Comparison of ENCODE assay signal across 12 mouse cellular contexts in genomic region chr13:28664698-28665097, GRCm38 (mm10).
DNase-seq lines count a peak whose midpoint lies in the region; ATAC-seq lines count a peak whose summit lies in the region.
"Had no signal": no experiment of that assay in that cellular context is flagged by ENCODE, and none has a peak within 500 bp of the region (broad histone marks: within the 10 kb centered on the region; RNA-seq: fewer than 3 reads in every experiment).

No protein-coding gene starts in this region.

- no peaks in the 10 kb centered on the region for H3K36me3 ChIP-seq in midbrain, embryonic 11.5 days (ENCODE audit: control insufficient read depth, insufficient read depth, low read length)
- H3K36me3 ChIP-seq in midbrain, embryonic 10.5 days: peaks cover 30% of the 10 kb centered on the region
- peaks cover 14% of the 10 kb centered on the region; the same call in 1 of the 2 replicates for H3K36me3 ChIP-seq in forebrain, embryonic 13.5 days (ENCODE audit: poor library complexity, severe bottlenecking)
- no peaks in the 10 kb centered on the region for H3K36me3 ChIP-seq in hindbrain, embryonic 16.5 days (ENCODE audit: control insufficient read depth, insufficient read depth, low read length)
- H3K36me3 ChIP-seq in neural tube, embryonic 15.5 days: no peaks in the 10 kb centered on the region
- H3K36me3 ChIP-seq: heart, embryonic 15.5 days had no signal

- WGBS in midbrain, embryonic 11.5 days: 60% methylated on average over 4 of the region's 4 CpGs
- WGBS in midbrain, embryonic 10.5 days: 73% methylated on average over 4 of the region's 4 CpGs
- 40% methylated on average over 4 of the region's 4 CpGs for WGBS in forebrain, embryonic 13.5 days
- 38% methylated on average over 4 of the region's 4 CpGs for WGBS in hindbrain, embryonic 16.5 days
- WGBS in neural tube, embryonic 15.5 days: 19% methylated on average over 4 of the region's 4 CpGs

- ATAC-seq in midbrain, embryonic 11.5 days (ENCODE audit: low FRiP score): no peak
- peak; percentile 29; the same call in 1 of the 2 replicates for ATAC-seq in forebrain, embryonic 13.5 days
- ATAC-seq in hindbrain, embryonic 16.5 days: no peak; the same call in 1 of the 2 replicates
- ATAC-seq in neural tube, embryonic 15.5 days (ENCODE audit: low FRiP score): peak; percentile 26; the same call in 1 of the 2 replicates

- H3K4me2 ChIP-seq in midbrain, embryonic 11.5 days: no peak overlapping the region
- peak overlapping the region; percentile 29; the same call in 1 of the 2 replicates for H3K4me2 ChIP-seq in forebrain, embryonic 13.5 days
- H3K4me2 ChIP-seq in hindbrain, embryonic 16.5 days (ENCODE audit: low read length): no peak overlapping the region
- no peak overlapping the region for H3K4me2 ChIP-seq in neural tube, embryonic 15.5 days
- H3K4me2 ChIP-seq: heart, embryonic 15.5 days had no signal

- no peaks in the 10 kb centered on the region for H3K9me3 ChIP-seq in midbrain, embryonic 11.5 days (ENCODE audit: control insufficient read depth, low read length)
- H3K9me3 ChIP-seq in midbrain, embryonic 10.5 days (replicated peaks): no peaks in the 10 kb centered on the region
- no peaks in the 10 kb centered on the region for H3K9me3 ChIP-seq in forebrain, embryonic 13.5 days (replicated peaks)
- H3K9me3 ChIP-seq in hindbrain, embryonic 16.5 days (ENCODE audit: control insufficient read depth, low read length): no peaks in the 10 kb centered on the region
- no peaks in the 10 kb centered on the region for H3K9me3 ChIP-seq in neural tube, embryonic 15.5 days (replicated peaks)
- H3K9me3 ChIP-seq: heart, embryonic 15.5 days had no signal

- H3K4me3 ChIP-seq in midbrain, embryonic 11.5 days (ENCODE audit: low read depth, low read length): no peak overlapping the region
- H3K4me3 ChIP-seq in midbrain, embryonic 10.5 days: no peak overlapping the region
- no peak overlapping the region for H3K4me3 ChIP-seq in forebrain, embryonic 13.5 days
- H3K4me3 ChIP-seq in hindbrain, embryonic 16.5 days (ENCODE audit: low read length): no peak overlapping the region
- no peak overlapping the region for H3K4me3 ChIP-seq in neural tube, embryonic 15.5 days (replicated peaks)
- H3K4me3 ChIP-seq: heart, embryonic 15.5 days had no signal

- peaks cover 18% of the 10 kb centered on the region for H3K4me1 ChIP-seq in midbrain, embryonic 11.5 days (ENCODE audit: control insufficient read depth, insufficient read depth, low read length)
- H3K4me1 ChIP-seq in midbrain, embryonic 10.5 days: peaks cover 57% of the 10 kb centered on the region
- H3K4me1 ChIP-seq in forebrain, embryonic 13.5 days: peaks cover 42% of the 10 kb centered on the region
- peaks cover 14% of the 10 kb centered on the region for H3K4me1 ChIP-seq in hindbrain, embryonic 16.5 days (ENCODE audit: control insufficient read depth, insufficient read depth, low read depth, low read length)
- H3K4me1 ChIP-seq in neural tube, embryonic 15.5 days: peaks cover 25% of the 10 kb centered on the region

- no peak for DNase-seq in midbrain, embryonic 11.5 days (ENCODE audit: low spot score, missing footprints)
- no peak for DNase-seq in midbrain, embryonic 10.5 days (ENCODE audit: low spot score)
- DNase-seq in heart, postnatal 4 days: no peak
- no peak for DNase-seq in cerebellum, adult 11 months
- DNase-seq: cerebellum, adult 18-20 months; kidney, adult 11 months; right cerebral cortex, postnatal 25 days had no signal

- peak overlapping the region; percentile 44; the same call in 1 of the 2 replicates for H3K27ac ChIP-seq in midbrain, embryonic 11.5 days (ENCODE audit: low read depth, low read length)
- no peak overlapping the region; the same call in 1 of the 2 replicates for H3K27ac ChIP-seq in midbrain, embryonic 10.5 days (replicated peaks)
- H3K27ac ChIP-seq in forebrain, embryonic 13.5 days: peak overlapping the region; percentile 84
- H3K27ac ChIP-seq in hindbrain, embryonic 16.5 days (ENCODE audit: low read depth, low read length): 0 out of 2 replicates have a peak overlapping the region, but pooled peaks have one; percentile 23
- peak overlapping the region; percentile 23 for H3K27ac ChIP-seq in neural tube, embryonic 15.5 days (replicated peaks)
- H3K27ac ChIP-seq: liver, embryonic 14.5 days had no signal

- H3K9ac ChIP-seq in midbrain, embryonic 11.5 days (ENCODE audit: low read length): no peak overlapping the region
- no peak overlapping the region for H3K9ac ChIP-seq in forebrain, embryonic 13.5 days
- no peak overlapping the region for H3K9ac ChIP-seq in hindbrain, embryonic 16.5 days (ENCODE audit: low read depth, low read length)
- no peak overlapping the region for H3K9ac ChIP-seq in neural tube, embryonic 15.5 days (replicated peaks)
- H3K9ac ChIP-seq: heart, embryonic 15.5 days; liver, embryonic 14.5 days had no signal

- H3K27me3 ChIP-seq in midbrain, embryonic 11.5 days (ENCODE audit: control insufficient read depth, insufficient read depth, low read length): no peaks in the 10 kb centered on the region
- no peaks in the 10 kb centered on the region for H3K27me3 ChIP-seq in midbrain, embryonic 10.5 days (ENCODE audit: low read depth, poor library complexity, severe bottlenecking)
- H3K27me3 ChIP-seq in forebrain, embryonic 13.5 days: no peaks in the 10 kb centered on the region
- no peaks in the 10 kb centered on the region for H3K27me3 ChIP-seq in hindbrain, embryonic 16.5 days (replicated peaks; ENCODE audit: control insufficient read depth, insufficient read depth, low read length)
- H3K27me3 ChIP-seq in neural tube, embryonic 15.5 days (replicated peaks): no peaks in the 10 kb centered on the region
- H3K27me3 ChIP-seq: heart, embryonic 15.5 days had no signal

Comparison
In these comparisons a context has a peak if more than half of its experiments do, and no peak if none do; other contexts are left out.
1. ATAC-seq: peak in forebrain, embryonic 13.5 days (single experiment) and neural tube, embryonic 15.5 days (single experiment); none in midbrain, embryonic 11.5 days (single experiment) and hindbrain, embryonic 16.5 days (single experiment).